24 mouse cellular contexts compared by ENCODE assay signal in genomic region chr7:5108272-5108671, GRCm38 (mm10). TPM values are rescaled to one million over a fixed set of nuclear protein-coding genes. Genes with fewer than 3 reads are reported as not detected.
"Had no signal": no experiment of that assay in that cellular context is flagged by ENCODE, and none has a peak within 500 bp of the region (broad histone marks: within the 10 kb centered on the region; RNA-seq: fewer than 3 reads in every experiment).

No protein-coding gene starts in this region.

- ATAC-seq: liver, postnatal 0 days; lung, postnatal 0 days; midbrain, embryonic 16.5 days had no signal

- H3K9ac ChIP-seq: liver, postnatal 0 days; lung, embryonic 15.5 days; midbrain, embryonic 12.5 days; neural tube, embryonic 12.5 days; stomach, embryonic 15.5 days had no signal

- DNase-seq: liver, postnatal 0 days; lung, adult 2 months; lung, postnatal 14 days; lung, postnatal 4 days; midbrain, embryonic 14.5 days; right cerebral cortex, postnatal 14 days; thymus, adult 2 months; thymus, postnatal 25 days; thymus, postnatal 4 days had no signal

- H3K4me1 ChIP-seq: midbrain, embryonic 10.5 days; midbrain, embryonic 12.5 days; neural tube, embryonic 12.5 days; stomach, embryonic 15.5 days had no signal

- H3K36me3 ChIP-seq: lung, embryonic 15.5 days; midbrain, embryonic 10.5 days; midbrain, embryonic 12.5 days; neural tube, embryonic 12.5 days; stomach, embryonic 15.5 days had no signal

- H3K4me2 ChIP-seq: lung, embryonic 15.5 days; midbrain, embryonic 12.5 days; neural tube, embryonic 12.5 days; stomach, embryonic 15.5 days had no signal

- H3K4me3 ChIP-seq: lung, embryonic 15.5 days; midbrain, embryonic 10.5 days; midbrain, embryonic 12.5 days; neural tube, embryonic 12.5 days; stomach, embryonic 15.5 days had no signal

- H3K27ac ChIP-seq: lung, embryonic 15.5 days; midbrain, embryonic 10.5 days; midbrain, embryonic 12.5 days; neural tube, embryonic 12.5 days; stomach, embryonic 15.5 days; stomach, postnatal 0 days had no signal

- H3K27me3 ChIP-seq: lung, embryonic 15.5 days; midbrain, embryonic 12.5 days; neural tube, embryonic 12.5 days; stomach, embryonic 15.5 days had no signal

- H3K9me3 ChIP-seq: lung, embryonic 15.5 days; midbrain, embryonic 12.5 days; stomach, embryonic 15.5 days had no signal

RNA-seq across cellular contexts. Expression of gene Rfpl4, which starts 8.5 kb away (rescaled TPM):
- total RNA-seq: megakaryocyte, adult 5-6 weeks; megakaryocyte-erythroid progenitor cell, adult 5-6 weeks; neutrophil, adult 5-6 weeks had no signal
- polyA plus RNA-seq: liver, postnatal 0 days; lung, adult 2 months; lung, embryonic 15.5 days; lung, postnatal 0 days; midbrain, embryonic 10.5 days; midbrain, embryonic 12.5 days; midbrain, embryonic 14.5 days; midbrain, embryonic 16.5 days; neural tube, embryonic 14.5 days; spleen, adult 2 months; stomach, embryonic 15.5 days; stomach, postnatal 0 days; thymus, adult 2 months; urinary bladder, adult 2 months had no signal

RNA-seq across cellular contexts. Expression of gene Rasl2-9, which starts 17.5 kb away (rescaled TPM):
- total RNA-seq: megakaryocyte-erythroid progenitor cell, adult 5-6 weeks; neutrophil, adult 5-6 weeks had no signal

RNA-seq across cellular contexts. Expression of gene Vmn1r55, which starts 41.2 kb away (rescaled TPM):
- total RNA-seq: megakaryocyte, adult 5-6 weeks; megakaryocyte-erythroid progenitor cell, adult 5-6 weeks; neutrophil, adult 5-6 weeks had no signal
- polyA plus RNA-seq: liver, postnatal 0 days; lung, adult 2 months; lung, embryonic 15.5 days; lung, postnatal 0 days; midbrain, embryonic 10.5 days; midbrain, embryonic 12.5 days; midbrain, embryonic 16.5 days; spleen, adult 2 months; stomach, embryonic 15.5 days; stomach, postnatal 0 days; testis, adult 2 months; thymus, adult 2 months; urinary bladder, adult 2 months had no signal
